In the genomic region with DNA sequence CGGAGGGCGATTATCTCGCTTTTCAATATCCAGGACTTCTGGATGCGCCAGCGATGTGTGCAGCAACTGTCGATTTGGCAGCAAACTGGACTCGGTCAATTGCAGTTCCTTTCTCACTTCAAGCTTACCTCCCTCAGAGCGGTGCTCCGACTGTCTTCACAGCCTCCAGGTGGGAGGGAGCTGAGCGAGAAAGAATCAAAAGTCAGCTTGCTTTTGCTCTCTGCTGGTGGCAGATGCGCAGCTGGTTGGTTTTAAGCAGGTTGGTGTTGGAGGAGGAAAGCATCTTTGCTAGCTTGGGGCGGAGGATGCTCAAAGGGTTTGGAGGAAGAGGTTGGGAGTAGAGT, we compare ENCODE assay signal across 9 mouse cellular contexts. TPM values are rescaled to one million over a fixed set of nuclear protein-coding genes. Genes with fewer than 3 reads are reported as not detected.
DNase-seq lines count a peak whose midpoint lies in the region; ATAC-seq and TF ChIP-seq lines count a peak whose summit lies in the region.
"Had no signal": no experiment of that assay in that cellular context is flagged by ENCODE, and none has a peak within 500 bp of the region (broad histone marks: within the 10 kb centered on the region; RNA-seq: fewer than 3 reads in every experiment).

A gene (plus strand): TSS at position 72 of the 344 bp plus-strand sequence.

- peak within 1 kb of the TSS; percentile 85 for H3K4me2 ChIP-seq in kidney, postnatal 0 days (ENCODE audit: low read length)
- H3K4me2 ChIP-seq in embryonic facial prominence, embryonic 14.5 days (ENCODE audit: low read depth, low read length) = peak within 1 kb of the TSS; percentile 93
- H3K4me2 ChIP-seq in intestine, postnatal 0 days (replicated peaks; ENCODE audit: low read depth) = peak within 1 kb of the TSS; percentile 60
- peak within 1 kb of the TSS; percentile 33 for H3K4me2 ChIP-seq in liver, embryonic 14.5 days (ENCODE audit: low read depth)

- TF ChIP-seq EP300 in liver, embryonic 14.5 days (IDR thresholded peaks at IDR 0.05; ENCODE audit: low read depth) = no peak

- no peaks in the 10 kb centered on the region for H3K36me3 ChIP-seq in kidney, postnatal 0 days (ENCODE audit: insufficient read depth, low read length)
- H3K36me3 ChIP-seq in embryonic facial prominence, embryonic 14.5 days (ENCODE audit: control insufficient read depth, insufficient read depth, low read length) = no peaks in the 10 kb centered on the region
- H3K36me3 ChIP-seq in intestine, postnatal 0 days (ENCODE audit: control insufficient read depth, insufficient read depth) = no peaks in the 10 kb centered on the region
- no peaks in the 10 kb centered on the region for H3K36me3 ChIP-seq in liver, embryonic 14.5 days (replicated peaks; ENCODE audit: control insufficient read depth, insufficient read depth, low read depth)

- peak within 1 kb of the TSS; percentile 39 for H3K4me3 ChIP-seq in kidney, postnatal 0 days (replicated peaks; ENCODE audit: low read depth, low read length)
- peak within 1 kb of the TSS; percentile 49 for H3K4me3 ChIP-seq in embryonic facial prominence, embryonic 14.5 days (ENCODE audit: low read depth, low read length)
- H3K4me3 ChIP-seq in intestine, postnatal 0 days (ENCODE audit: low read depth, low read length) = peak within 1 kb of the TSS; percentile 31
- H3K4me3 ChIP-seq in liver, embryonic 14.5 days (ENCODE audit: insufficient read depth in 1 of 2, low read depth in 2 of 2, low read length in 2 of 2) = peak within 1 kb of the TSS in 1 of 2 experiments; percentile 20; a peak in 1 of 4 replicates

- no peak within 1 kb of the TSS for H3K27ac ChIP-seq in kidney, postnatal 0 days
- H3K27ac ChIP-seq in embryonic facial prominence, embryonic 14.5 days (replicated peaks; ENCODE audit: low read depth, low read length) = no peak within 1 kb of the TSS
- no peak within 1 kb of the TSS for H3K27ac ChIP-seq in intestine, postnatal 0 days (ENCODE audit: low read depth, low read length)
- no peak within 1 kb of the TSS for H3K27ac ChIP-seq in liver, embryonic 14.5 days

- DNase-seq in kidney, postnatal 0 days (ENCODE audit: low spot score) = no peak
- no peak for DNase-seq in kidney, postnatal 25 days
- peak; percentile 10 for DNase-seq in embryonic facial prominence, embryonic 14.5 days (ENCODE audit: low spot score)
- no peak for DNase-seq in liver, embryonic 14.5 days (ENCODE audit: low read depth in 3 of 3, low spot score in 3 of 3)
- DNase-seq in embryo, embryonic 10 days (ENCODE audit: low spot score) = no peak
- DNase-seq in adrenal gland, postnatal 25 days = no peak

- WGBS in kidney, postnatal 0 days = 7% methylated on average over 12 of the region's 12 CpGs
- WGBS in embryonic facial prominence, embryonic 14.5 days = 5% methylated on average over 12 of the region's 12 CpGs
- WGBS in intestine, postnatal 0 days = 9% methylated on average over 12 of the region's 12 CpGs
- WGBS in liver, embryonic 14.5 days (ENCODE audit: insufficient replicate concordance) = 10% methylated on average over 12 of the region's 12 CpGs

- no peak for TF ChIP-seq CTCF in kidney, postnatal 0 days (IDR thresholded peaks at IDR 0.05; ENCODE audit: low read depth)
- TF ChIP-seq CTCF in intestine, postnatal 0 days (IDR thresholded peaks at IDR 0.05; ENCODE audit: low read depth) = no peak
- no peak for TF ChIP-seq CTCF in liver, embryonic 14.5 days (IDR thresholded peaks at IDR 0.05; ENCODE audit: low read depth)

- H3K9ac ChIP-seq in kidney, postnatal 0 days (ENCODE audit: low read depth, low read length) = 0 out of 2 replicates have a peak within 1 kb of the TSS, but pooled peaks have one; percentile 13
- H3K9ac ChIP-seq in embryonic facial prominence, embryonic 14.5 days (ENCODE audit: low read depth, low read length) = peak within 1 kb of the TSS; percentile 22; the same call in 1 of the 2 replicates
- H3K9ac ChIP-seq in intestine, postnatal 0 days (ENCODE audit: low read depth, low read length) = no peak within 1 kb of the TSS
- no peak within 1 kb of the TSS for H3K9ac ChIP-seq in liver, embryonic 14.5 days (replicated peaks)

- H3K27me3 ChIP-seq in kidney, postnatal 0 days (ENCODE audit: insufficient read depth, low read length) = peaks cover 24% of the 10 kb centered on the region
- H3K27me3 ChIP-seq in embryonic facial prominence, embryonic 14.5 days (replicated peaks; ENCODE audit: control insufficient read depth, insufficient read depth, low read length) = peaks cover 59% of the 10 kb centered on the region
- H3K27me3 ChIP-seq in intestine, postnatal 0 days (replicated peaks; ENCODE audit: control insufficient read depth, insufficient read depth, low read length) = peaks cover 32% of the 10 kb centered on the region
- peaks cover 14% of the 10 kb centered on the region for H3K27me3 ChIP-seq in liver, embryonic 14.5 days (ENCODE audit: control insufficient read depth, insufficient read depth, low read length)

- H3K4me1 ChIP-seq in kidney, postnatal 0 days (replicated peaks; ENCODE audit: insufficient read depth, low read length) = no peaks in the 10 kb centered on the region
- 0 out of 2 replicates have a peak, but pooled peaks cover 4% of the 10 kb centered on the region for H3K4me1 ChIP-seq in embryonic facial prominence, embryonic 14.5 days (ENCODE audit: control insufficient read depth, insufficient read depth, low read length)
- H3K4me1 ChIP-seq in intestine, postnatal 0 days (replicated peaks; ENCODE audit: control insufficient read depth, insufficient read depth, low read length) = no peaks in the 10 kb centered on the region
- H3K4me1 ChIP-seq in liver, embryonic 14.5 days (replicated peaks; ENCODE audit: control insufficient read depth in 2 of 2, insufficient read depth in 2 of 2, low read length in 1 of 2) = no peaks in the 10 kb centered on the region

- peak; percentile 17; the same call in 1 of the 2 replicates for ATAC-seq in kidney, postnatal 0 days (replicated peaks; ENCODE audit: low FRiP score, low read depth)
- ATAC-seq in embryonic facial prominence, embryonic 14.5 days (ENCODE audit: low read depth) = 0 out of 2 replicates have a peak, but pooled peaks have one; percentile 9
- ATAC-seq in intestine, postnatal 0 days = no peak
- ATAC-seq in liver, embryonic 14.5 days (ENCODE audit: insufficient read depth) = no peak
- ATAC-seq in activated CD4-positive, CD25-positive, alpha-beta regulatory T cell, adult 4 months = no peak

- H3K9me3 ChIP-seq in kidney, postnatal 0 days (replicated peaks; ENCODE audit: low read length) = no peaks in the 10 kb centered on the region
- H3K9me3 ChIP-seq in embryonic facial prominence, embryonic 14.5 days (ENCODE audit: control insufficient read depth, low read length) = no peaks in the 10 kb centered on the region
- no peaks in the 10 kb centered on the region for H3K9me3 ChIP-seq in intestine, postnatal 0 days (ENCODE audit: control insufficient read depth)
- H3K9me3 ChIP-seq in liver, embryonic 14.5 days (ENCODE audit: control insufficient read depth, low read length) = no peaks in the 10 kb centered on the region

RNA-seq across cellular contexts. Expression of the gene that starts here (rescaled TPM):
- polyA plus RNA-seq in kidney, postnatal 0 days (2015; fragmentation: Nextera tagmentation; extraction: Ambion mirVana) = 1.4 and 1.6 TPM in 2 replicates
- polyA plus RNA-seq in embryonic facial prominence, embryonic 14.5 days (2014; fragmentation: Nextera tagmentation; extraction: Ambion mirVana) = 1.3 and 3.3 TPM in 2 replicates
- polyA plus RNA-seq in intestine, postnatal 0 days (2015; fragmentation: Nextera tagmentation; extraction: Ambion mirVana) = 0.26 and 0.63 TPM in 2 replicates
- 0.06 and 0.12 TPM in 2 replicates for polyA plus RNA-seq in liver, embryonic 14.5 days (2012; rRNA removed)
- polyA plus RNA-seq in liver, embryonic 14.5 days (2014; fragmentation: Nextera tagmentation; extraction: Ambion mirVana) = 0.19 and 0.36 TPM in 2 replicates
- 0.46 TPM in 1 of 2 replicates, not detected in the other for total RNA-seq in adrenal gland, postnatal 25 days (2021)
- polyA plus RNA-seq in activated CD4-positive, CD25-positive, alpha-beta regulatory T cell, adult 4 months (2017; shearing (Covaris generic)) = not detected
- total RNA-seq: neutrophil, adult 5-6 weeks had no signal

Comparison
In these comparisons a context has a peak if more than half of its experiments do, and no peak if none do; other contexts are left out.
1. ATAC-seq: peak in kidney, postnatal 0 days (single experiment) and embryonic facial prominence, embryonic 14.5 days (single experiment); none in intestine, postnatal 0 days (single experiment), liver, embryonic 14.5 days (single experiment) and activated CD4-positive, CD25-positive, alpha-beta regulatory T cell, adult 4 months (single experiment).
2. H3K4me2 ChIP-seq: peak in every context shown above with its lines; median percentile 93 in embryonic facial prominence, embryonic 14.5 days; 85 in kidney, postnatal 0 days; 60 in intestine, postnatal 0 days; 33 in liver, embryonic 14.5 days.
3. H3K9ac ChIP-seq: peak in kidney, postnatal 0 days (single experiment) and embryonic facial prominence, embryonic 14.5 days (single experiment); none in intestine, postnatal 0 days (single experiment) and liver, embryonic 14.5 days (single experiment).